Mouse (Mus musculus) limb, embryonic 10.5 days (tissue): ENCODE results near the gene Snx15. TPM values are rescaled to one million over a fixed set of nuclear protein-coding genes. Genes with fewer than 3 reads are reported as not detected.

Experiments
- DNase-seq: peaks from one replicate; pipeline ENCODE4 v3.0.0-alpha.2; 2017; ENCODE audit warnings: low spot score
- H3K27ac ChIP-seq: fragments of 300-500 bp; sonication (generic); 2 replicates; pipeline ENCODE4 v1.5.1; 2016; ENCODE audit warnings: mild to moderate bottlenecking
- H3K27me3 ChIP-seq: fragments of 300-500 bp; sonication (generic); 2 replicates; pipeline ENCODE4 v1.6.1; 2016; ENCODE audit warnings: low read depth, mild to moderate bottlenecking; ENCODE audit not compliant: poor library complexity, severe bottlenecking
- H3K36me3 ChIP-seq: fragments of 300-500 bp; sonication (generic); 2 replicates; pipeline ENCODE4 v1.6.1; 2016; ENCODE audit warnings: mild to moderate bottlenecking, moderate library complexity
- H3K4me1 ChIP-seq: fragments of 300-500 bp; sonication (generic); 2 replicates; pipeline ENCODE4 v1.6.1; 2016
- H3K4me3 ChIP-seq: fragments of 300-500 bp; sonication (generic); 2 replicates; pipeline ENCODE4 v1.5.1; 2016; ENCODE audit warnings: mild to moderate bottlenecking, moderate library complexity
- H3K9me3 ChIP-seq: fragments of 300-500 bp; sonication (generic); replicated peaks from 2 replicates; pipeline ENCODE4 v1.6.1; 2016; ENCODE audit warnings: mild to moderate bottlenecking
- WGBS: fragments of 180-500 bp; shearing (Covaris S2); methylation state at CpG from one replicate; pipeline ENCODE4 v1.1.7; 2016; 5-methylcytosine and 5-hydroxymethylcytosine counted together
- polyA plus RNA-seq: library from polyadenylated mRNA; unstranded; fragments of >200 nt; fragmentation: Nextera tagmentation; extraction: Ambion mirVana; gene quantifications from 2 replicates; pipeline ENCODE4 v1.2.1, GENCODE M21; 2016

Gene Snx15
- polyA plus RNA-seq, 1 experiment from 2014 or later = 28.7 TPM

DNA sequence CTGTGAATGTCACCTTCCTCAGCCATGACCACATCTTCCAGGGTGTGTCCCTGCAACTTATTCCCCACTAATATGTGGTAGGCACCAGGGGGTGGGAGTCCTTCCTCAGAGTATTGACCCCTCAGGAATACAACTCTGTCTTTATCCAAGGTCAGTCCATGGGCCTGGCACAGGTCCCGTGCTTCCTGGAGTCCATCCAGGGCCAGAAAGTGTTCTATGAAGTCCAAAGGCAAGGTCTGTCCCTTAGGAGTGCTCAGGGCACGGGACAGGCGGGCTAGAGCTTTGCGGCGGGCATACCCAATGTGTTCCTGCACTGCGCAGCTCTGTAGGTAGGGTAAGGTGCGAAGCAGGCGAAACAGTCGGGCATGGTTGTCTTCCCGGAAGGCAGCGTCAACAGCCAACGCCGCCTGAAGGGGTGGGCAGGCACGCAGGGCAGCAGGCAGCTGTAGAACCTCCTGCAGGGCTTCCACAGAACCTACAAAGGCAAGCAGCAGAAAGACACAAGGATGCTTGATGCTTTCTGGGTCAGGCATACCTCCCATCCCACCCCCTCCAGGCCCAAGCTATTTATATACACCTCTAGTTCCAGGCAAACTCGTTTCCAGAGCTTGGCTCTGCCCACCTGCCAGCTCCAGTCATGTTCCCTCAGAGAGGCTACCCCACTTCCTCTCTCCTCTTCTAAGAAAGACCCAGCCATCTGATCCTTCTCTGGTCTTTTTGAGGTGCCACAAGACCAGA is 11.8 kb downstream of the Snx15 start:
- Histone ChIP-seq H3K4me3 (peak overlapping the region; percentile 94), H3K9me3 (no peaks in the 10 kb centered on the region), H3K4me1 (peaks cover 29% of the 10 kb centered on the region), H3K27ac (no peak overlapping the region), H3K36me3 (peaks cover 54% of the 10 kb centered on the region), H3K27me3 (no peaks in the 10 kb centered on the region)
- no peak for DNase-seq
- WGBS = 95% methylated on average over 15 of the region's 15 CpGs

DNA sequence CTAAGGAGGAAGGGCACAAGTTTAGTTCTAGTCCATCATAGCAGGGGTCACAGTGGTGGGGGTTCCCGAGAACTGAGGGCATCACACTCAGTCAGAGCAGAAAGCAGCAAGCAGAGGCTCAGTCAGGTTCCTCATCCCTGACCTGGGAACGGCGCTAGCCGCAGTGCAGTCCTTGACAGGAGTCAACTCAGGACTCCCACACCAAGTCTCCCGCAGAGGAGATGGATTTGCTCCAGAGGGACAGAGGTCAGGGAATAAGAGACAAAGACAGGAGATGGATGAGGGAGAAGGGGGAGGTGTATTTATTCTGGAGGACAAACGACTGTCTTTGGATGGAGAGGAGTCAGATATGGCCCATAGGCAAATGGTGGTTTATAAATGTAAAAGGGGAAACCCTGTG is 15.0 kb downstream of the Snx15 start:
- no peak overlapping the region for H3K4me3 ChIP-seq
- DNase-seq = no peak
- peaks cover 13% of the 10 kb centered on the region for H3K4me1 ChIP-seq
- 66% methylated on average over 6 of the region's 6 CpGs for WGBS
- peaks cover 55% of the 10 kb centered on the region for H3K36me3 ChIP-seq
- H3K27ac ChIP-seq = no peak overlapping the region
- H3K27me3 ChIP-seq = no peaks in the 10 kb centered on the region
- no peaks in the 10 kb centered on the region for H3K9me3 ChIP-seq

- Histone ChIP-seq H3K36me3 (peaks cover 10% of the 10 kb centered on the region), H3K27ac (no peak within 1 kb of the TSS), H3K4me3 (no peak within 1 kb of the TSS), H3K9me3 (no peaks in the 10 kb centered on the region), H3K4me1 (peaks cover 20% of the 10 kb centered on the region), H3K27me3 (no peaks in the 10 kb centered on the region)
- WGBS = 89% methylated on average over 7 of the region's 7 CpGs
- DNase-seq = no peak
Measured at GRCm38 (mm10) chr19:6105586-6105985, 22.5 kb downstream of the Snx15 start, which contains the start of gene Naaladl1. Naaladl1 (plus strand) TSS chr19:6105782.

DNA sequence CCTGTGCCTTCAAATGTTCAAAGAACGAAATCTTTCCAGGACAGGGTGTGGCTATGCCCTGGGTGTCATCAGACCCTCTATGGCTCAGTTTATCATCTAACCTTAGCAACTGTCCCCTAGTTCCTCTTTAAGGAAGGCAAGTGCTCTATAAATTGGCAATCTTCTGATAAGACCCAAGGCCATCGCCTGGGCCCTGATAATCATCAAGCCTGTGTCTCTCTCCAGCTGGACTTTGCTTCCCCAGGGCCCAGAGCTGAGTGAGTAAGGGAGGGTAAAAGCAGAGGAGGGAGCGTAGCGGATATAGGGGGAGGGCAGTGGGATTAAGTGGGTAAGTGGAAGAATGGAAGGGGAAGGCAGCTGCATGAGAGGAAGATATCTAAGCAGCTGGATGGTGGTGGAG is 23.6 kb downstream of the Snx15 start:
- Histone ChIP-seq H3K4me3 (no peak overlapping the region), H3K9me3 (no peaks in the 10 kb centered on the region), H3K36me3 (peaks cover 20% of the 10 kb centered on the region), H3K27me3 (no peaks in the 10 kb centered on the region), H3K27ac (no peak overlapping the region), H3K4me1 (peaks cover 20% of the 10 kb centered on the region)
- DNase-seq = no peak
- 81% methylated on average over 4 of the region's 4 CpGs for WGBS

GRCm38 (mm10) chr19:6102169-6102853 is 25.8 kb downstream of the Snx15 start:
- WGBS = 83% methylated on average over 6 of the region's 6 CpGs
- Histone ChIP-seq H3K4me1 (peaks cover 20% of the 10 kb centered on the region), H3K9me3 (no peaks in the 10 kb centered on the region), H3K27ac (no peak overlapping the region), H3K4me3 (no peak overlapping the region), H3K36me3 (peaks cover 36% of the 10 kb centered on the region), H3K27me3 (no peaks in the 10 kb centered on the region)
- DNase-seq = no peak

DNA sequence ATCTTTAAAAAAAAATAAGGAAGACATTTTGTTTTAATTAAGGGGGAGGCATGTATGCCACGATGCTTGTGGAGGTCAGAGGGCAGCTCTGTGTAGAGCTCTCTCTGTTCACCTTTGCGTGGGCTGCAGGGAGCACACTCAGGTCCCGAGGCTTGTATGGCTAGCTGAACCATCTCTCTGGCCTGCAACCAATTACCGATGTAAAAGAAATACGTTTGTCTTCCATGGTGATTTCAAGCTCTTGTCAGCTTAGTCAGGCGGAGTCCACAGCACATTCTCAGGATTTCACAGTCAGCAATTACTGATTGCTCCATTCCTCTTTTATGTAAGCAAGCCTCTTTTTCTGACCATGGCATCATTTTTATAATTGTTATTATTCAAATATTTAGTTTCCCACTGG is 26.9 kb downstream of the Snx15 start:
- no peak for DNase-seq
- H3K9me3 ChIP-seq = no peaks in the 10 kb centered on the region
- H3K36me3 ChIP-seq = peaks cover 42% of the 10 kb centered on the region
- WGBS = 29% methylated on average over 6 of the region's 6 CpGs
- no peak overlapping the region for H3K4me3 ChIP-seq
- H3K4me1 ChIP-seq = peaks cover 12% of the 10 kb centered on the region
- no peak overlapping the region for H3K27ac ChIP-seq
- no peaks in the 10 kb centered on the region for H3K27me3 ChIP-seq

DNA sequence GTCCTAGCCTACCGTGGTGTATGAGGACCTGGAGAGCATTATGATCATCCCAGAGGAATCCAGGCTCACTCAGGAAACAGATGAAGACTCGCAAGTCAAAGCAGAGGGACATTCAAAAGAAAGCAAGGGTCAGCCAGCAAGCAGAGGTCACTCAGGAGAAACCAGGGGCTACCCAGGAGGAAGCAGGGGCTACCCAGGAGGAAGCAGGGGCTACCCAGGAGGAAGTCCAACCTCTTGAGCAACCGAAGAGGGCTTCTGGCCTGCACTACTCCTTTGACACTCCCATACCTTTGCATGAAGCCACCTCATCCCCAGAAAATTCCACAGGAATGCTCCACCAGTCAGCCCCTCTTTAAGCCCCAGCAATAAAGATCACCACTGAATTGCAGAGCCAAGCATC is 30.3 kb downstream of the Snx15 start:
- no peaks in the 10 kb centered on the region for H3K27me3 ChIP-seq
- 0 out of 2 replicates have a peak, but pooled peaks cover 4% of the 10 kb centered on the region for H3K4me1 ChIP-seq
- no peak overlapping the region for H3K27ac ChIP-seq
- H3K36me3 ChIP-seq = peaks cover 70% of the 10 kb centered on the region
- DNase-seq = no peak
- no peaks in the 10 kb centered on the region for H3K9me3 ChIP-seq
- WGBS = 89% methylated on average over 3 of the region's 3 CpGs
- H3K4me3 ChIP-seq = no peak overlapping the region

GRCm38 (mm10) chr19:6094119-6094518 is 34.0 kb downstream of the Snx15 start, which contains the start of gene AC131692.1:
AC131692.1 (plus strand) TSS chr19:6094419.
- H3K27ac ChIP-seq = no peak within 1 kb of the TSS
- no peaks in the 10 kb centered on the region for H3K27me3 ChIP-seq
- no peak for DNase-seq
- H3K9me3 ChIP-seq = no peaks in the 10 kb centered on the region
- no peaks in the 10 kb centered on the region for H3K4me1 ChIP-seq
- H3K4me3 ChIP-seq = no peak within 1 kb of the TSS
- 96% methylated on average over 7 of the region's 7 CpGs for WGBS
- H3K36me3 ChIP-seq = peaks cover 93% of the 10 kb centered on the region

GRCm38 (mm10) chr19:6088841-6089240 is 39.3 kb downstream of the Snx15 start:
- no peak for DNase-seq
- 94% methylated on average over 13 of the region's 13 CpGs for WGBS

GRCm38 (mm10) chr19:6085417-6085879 is 42.7 kb downstream of the Snx15 start:
- 1% methylated on average over 17 of the region's 17 CpGs for WGBS
- Histone ChIP-seq H3K27ac (peak overlapping the region; percentile 84), H3K4me1 (peaks cover 18% of the 10 kb centered on the region), H3K27me3 (no peaks in the 10 kb centered on the region), H3K36me3 (peaks cover 76% of the 10 kb centered on the region), H3K9me3 (no peaks in the 10 kb centered on the region), H3K4me3 (peak overlapping the region; percentile 74)
- peak; percentile 72 for DNase-seq

More at GRCm38 (mm10) chr19:6088841-6089240, 39.3 kb downstream of the Snx15 start:
- Histone ChIP-seq H3K27me3 (no peaks in the 10 kb centered on the region), H3K9me3 (no peaks in the 10 kb centered on the region), H3K4me3 (no peak overlapping the region), H3K4me1 (peaks cover 13% of the 10 kb centered on the region), H3K36me3 (peaks cover 79% of the 10 kb centered on the region), H3K27ac (no peak overlapping the region)

- WGBS = under 1% methylated on average over 58 of the region's 58 CpGs
- Histone ChIP-seq H3K27ac (peak within 1 kb of the TSS; percentile 84), H3K9me3 (no peaks in the 10 kb centered on the region), H3K4me1 (peaks cover 18% of the 10 kb centered on the region), H3K4me3 (peak within 1 kb of the TSS; percentile 74), H3K27me3 (no peaks in the 10 kb centered on the region), H3K36me3 (peaks cover 76% of the 10 kb centered on the region)
- DNase-seq = peak; percentile 98
Measured at GRCm38 (mm10) chr19:6084478-6085248, 43.4 kb downstream of the Snx15 start, which contains the start of the genes Zfpl1 and Cdca5. Zfpl1 (minus strand) TSS chr19:6084956. Cdca5 (plus strand) TSS chr19:6084983.

GRCm38 (mm10) chr19:6082156-6082555 is 45.9 kb downstream of the Snx15 start, which contains the start of gene Gm28374:
Gm28374 (minus strand) TSS chr19:6082256.
- DNase-seq = no peak
- H3K4me3 ChIP-seq = no peak within 1 kb of the TSS; the same call in 1 of the 2 replicates
- no peaks in the 10 kb centered on the region for H3K27me3 ChIP-seq
- WGBS = 88% methylated on average over 9 of the region's 9 CpGs
- no peaks in the 10 kb centered on the region for H3K9me3 ChIP-seq
- no peak within 1 kb of the TSS for H3K27ac ChIP-seq
- peaks cover 24% of the 10 kb centered on the region for H3K4me1 ChIP-seq
- H3K36me3 ChIP-seq = peaks cover 54% of the 10 kb centered on the region
